Mouse (Mus musculus): ENCODE data around the gene Cgnl1. TPM values are rescaled to one million over a fixed set of nuclear protein-coding genes. Genes with fewer than 3 reads are reported as not detected.

The Cgnl1 gene
- polyA plus RNA-seq, 1 experiment, result 2.8 TPM

- DNase-seq, result no peak
- Histone ChIP-seq H3K36me3 (ENCODE audit: control insufficient read depth, insufficient read depth, low read length) (no peaks in the 10 kb centered on the region), H3K27me3 (ENCODE audit: control insufficient read depth, insufficient read depth, low read length) (no peaks in the 10 kb centered on the region), H3K4me1 (replicated peaks; ENCODE audit: control insufficient read depth, insufficient read depth, low read length) (no peaks in the 10 kb centered on the region), H3K27ac (ENCODE audit: control insufficient read depth, insufficient read depth, low read length) (no peak overlapping the region), H3K4me3 (ENCODE audit: control insufficient read depth, insufficient read depth, low read length) (no peak overlapping the region)
- TF ChIP-seq CTCF (IDR thresholded peaks at IDR 0.05; ENCODE audit: borderline replicate concordance, control insufficient read depth, extremely low read depth, insufficient read depth, low read length, poor library complexity) (no peak), POLR2A (IDR thresholded peaks at IDR 0.05; ENCODE audit: control insufficient read depth, extremely low read depth, insufficient read depth, low read length, poor library complexity) (no peak)
- WGBS, result 86% methylated on average over 8 of the region's 8 CpGs
Observed at GRCm38 (mm10) chr9:71686463-71686862, 84.9 kb downstream of the Cgnl1 start.

DNA sequence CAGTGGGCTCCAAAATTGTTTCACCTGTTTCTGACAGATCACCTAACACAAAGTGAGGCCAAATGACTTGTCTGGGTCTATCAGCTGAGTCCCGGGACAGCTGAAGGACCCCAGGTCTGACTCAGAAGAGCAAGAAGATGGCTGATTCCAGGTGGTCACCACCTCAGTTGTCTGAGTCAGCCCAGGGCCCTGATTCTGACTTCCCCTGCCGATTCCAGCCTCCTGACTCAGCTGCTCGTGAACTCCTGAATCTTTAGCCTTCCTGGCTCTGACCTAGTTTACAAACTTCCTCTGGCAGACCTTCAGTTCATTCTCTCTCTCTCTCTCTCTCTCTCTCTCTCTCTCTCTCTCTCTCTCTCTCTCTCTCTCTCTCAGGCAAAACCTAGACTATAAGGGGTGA lies 86.6 kb downstream of the Cgnl1 start:
- TF ChIP-seq CTCF (IDR thresholded peaks at IDR 0.05; ENCODE audit: borderline replicate concordance, control insufficient read depth, extremely low read depth, insufficient read depth, low read length, poor library complexity) (no peak), POLR2A (IDR thresholded peaks at IDR 0.05; ENCODE audit: control insufficient read depth, extremely low read depth, insufficient read depth, low read length, poor library complexity) (no peak)
- Histone ChIP-seq H3K36me3 (ENCODE audit: control insufficient read depth, insufficient read depth, low read length) (no peaks in the 10 kb centered on the region), H3K27ac (ENCODE audit: control insufficient read depth, insufficient read depth, low read length) (no peak overlapping the region), H3K4me3 (ENCODE audit: control insufficient read depth, insufficient read depth, low read length) (no peak overlapping the region), H3K4me1 (replicated peaks; ENCODE audit: control insufficient read depth, insufficient read depth, low read length) (no peaks in the 10 kb centered on the region), H3K27me3 (ENCODE audit: control insufficient read depth, insufficient read depth, low read length) (no peaks in the 10 kb centered on the region)
- no peak for DNase-seq
- WGBS, result 66% methylated on average over 3 of the region's 3 CpGs

DNA sequence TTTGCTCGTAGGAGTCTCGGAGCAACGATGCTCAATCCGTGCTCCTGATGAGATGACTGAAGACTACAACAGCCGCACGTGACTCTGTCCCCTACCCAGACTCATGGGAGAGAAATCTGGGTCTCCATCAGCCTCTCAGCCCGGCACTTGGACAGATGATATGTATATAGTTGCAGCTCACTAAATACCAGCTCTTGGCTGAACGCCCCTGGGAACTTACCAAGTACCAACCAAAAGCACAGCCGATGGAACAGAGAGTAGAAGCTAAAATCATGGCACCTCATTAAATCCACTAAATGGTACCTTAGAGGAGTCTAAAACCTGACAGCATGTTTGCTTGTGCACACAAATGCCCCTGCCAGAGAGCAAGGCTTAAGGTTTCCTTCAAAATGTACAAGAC lies 91.0 kb downstream of the Cgnl1 start:
- 95% methylated on average over 9 of the region's 9 CpGs for WGBS
- TF ChIP-seq CTCF (IDR thresholded peaks at IDR 0.05; ENCODE audit: borderline replicate concordance, control insufficient read depth, extremely low read depth, insufficient read depth, low read length, poor library complexity), result no peak
- Histone ChIP-seq H3K27ac (ENCODE audit: control insufficient read depth, insufficient read depth, low read length) (no peak overlapping the region), H3K36me3 (ENCODE audit: control insufficient read depth, insufficient read depth, low read length) (no peaks in the 10 kb centered on the region), H3K27me3 (ENCODE audit: control insufficient read depth, insufficient read depth, low read length) (no peaks in the 10 kb centered on the region), H3K4me3 (ENCODE audit: control insufficient read depth, insufficient read depth, low read length) (no peak overlapping the region), H3K4me1 (replicated peaks; ENCODE audit: control insufficient read depth, insufficient read depth, low read length) (no peaks in the 10 kb centered on the region)
- DNase-seq, result no peak

GRCm38 (mm10) chr9:71679103-71679815 lies 92.1 kb downstream of the Cgnl1 start:
- no peak for TF ChIP-seq CTCF (IDR thresholded peaks at IDR 0.05; ENCODE audit: borderline replicate concordance, control insufficient read depth, extremely low read depth, insufficient read depth, low read length, poor library complexity)
- TF ChIP-seq POLR2A (IDR thresholded peaks at IDR 0.05; ENCODE audit: control insufficient read depth, extremely low read depth, insufficient read depth, low read length, poor library complexity), result no peak
- no peak overlapping the region for H3K27ac ChIP-seq (ENCODE audit: control insufficient read depth, insufficient read depth, low read length)
- DNase-seq, result no peak
- H3K4me3 ChIP-seq (ENCODE audit: control insufficient read depth, insufficient read depth, low read length), result no peak overlapping the region
- no peaks in the 10 kb centered on the region for H3K27me3 ChIP-seq (ENCODE audit: control insufficient read depth, insufficient read depth, low read length)
- no peaks in the 10 kb centered on the region for H3K36me3 ChIP-seq (ENCODE audit: control insufficient read depth, insufficient read depth, low read length)
- H3K4me1 ChIP-seq (replicated peaks; ENCODE audit: control insufficient read depth, insufficient read depth, low read length), result no peaks in the 10 kb centered on the region
- WGBS, result 91% methylated on average over 11 of the region's 11 CpGs

DNA sequence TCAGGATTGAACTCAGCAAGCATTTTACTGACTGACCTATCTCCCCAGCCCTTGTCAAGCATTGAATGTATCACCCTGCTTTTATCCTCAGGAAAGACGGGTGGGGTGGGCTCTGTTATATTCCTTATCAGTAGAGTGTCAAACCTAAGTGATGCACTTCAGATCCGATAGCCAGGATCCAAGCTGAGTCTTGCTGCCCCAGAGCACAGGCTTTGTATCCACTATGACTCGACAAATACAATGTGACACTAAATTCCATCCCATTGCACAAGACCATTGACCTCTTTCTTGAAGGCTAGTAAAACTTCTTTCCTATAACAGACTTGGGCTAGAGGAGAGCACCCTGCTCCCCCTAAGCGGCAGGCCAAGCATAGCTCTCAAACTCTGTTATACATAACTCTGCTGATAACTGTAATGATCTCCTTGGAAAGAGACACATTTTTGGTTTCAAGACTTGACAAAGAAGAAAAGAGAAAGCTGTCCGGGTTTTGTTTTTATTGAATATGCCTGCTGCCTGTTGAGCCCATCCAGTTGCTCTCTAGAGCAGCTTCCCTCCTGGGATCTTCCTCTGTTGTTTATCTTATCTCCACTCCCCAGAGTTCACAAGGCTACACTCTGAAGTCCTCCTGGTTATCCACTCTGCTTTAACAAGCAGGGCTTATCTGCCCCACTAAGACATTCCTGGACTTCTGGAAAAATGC lies 94.3 kb downstream of the Cgnl1 start:
- no peak for DNase-seq
- H3K36me3 ChIP-seq (ENCODE audit: control insufficient read depth, insufficient read depth, low read length), result no peaks in the 10 kb centered on the region
- 94% methylated on average over 5 of the region's 5 CpGs for whole genome bisulfite sequencing
- TF ChIP-seq POLR2A (IDR thresholded peaks at IDR 0.05; ENCODE audit: control insufficient read depth, extremely low read depth, insufficient read depth, low read length, poor library complexity), result no peak
- TF ChIP-seq CTCF (IDR thresholded peaks at IDR 0.05; ENCODE audit: borderline replicate concordance, control insufficient read depth, extremely low read depth, insufficient read depth, low read length, poor library complexity), result no peak
- H3K27ac ChIP-seq (ENCODE audit: control insufficient read depth, insufficient read depth, low read length), result no peak overlapping the region
- H3K4me3 ChIP-seq (ENCODE audit: control insufficient read depth, insufficient read depth, low read length), result no peak overlapping the region
- no peaks in the 10 kb centered on the region for H3K4me1 ChIP-seq (replicated peaks; ENCODE audit: control insufficient read depth, insufficient read depth, low read length)
- no peaks in the 10 kb centered on the region for H3K27me3 ChIP-seq (ENCODE audit: control insufficient read depth, insufficient read depth, low read length)

GRCm38 (mm10) chr9:71675799-71676414 lies 95.5 kb downstream of the Cgnl1 start:
- H3K4me3 ChIP-seq (ENCODE audit: control insufficient read depth, insufficient read depth, low read length), result no peak overlapping the region
- H3K4me1 ChIP-seq (replicated peaks; ENCODE audit: control insufficient read depth, insufficient read depth, low read length), result no peaks in the 10 kb centered on the region
- no peaks in the 10 kb centered on the region for H3K27me3 ChIP-seq (ENCODE audit: control insufficient read depth, insufficient read depth, low read length)
- H3K27ac ChIP-seq (ENCODE audit: control insufficient read depth, insufficient read depth, low read length), result no peak overlapping the region
- no peak for DNase-seq
- H3K36me3 ChIP-seq (ENCODE audit: control insufficient read depth, insufficient read depth, low read length), result no peaks in the 10 kb centered on the region
- 94% methylated on average over 3 of the region's 3 CpGs for WGBS
- TF ChIP-seq POLR2A (IDR thresholded peaks at IDR 0.05; ENCODE audit: control insufficient read depth, extremely low read depth, insufficient read depth, low read length, poor library complexity), result no peak
- TF ChIP-seq CTCF (IDR thresholded peaks at IDR 0.05; ENCODE audit: borderline replicate concordance, control insufficient read depth, extremely low read depth, insufficient read depth, low read length, poor library complexity), result no peak

All from thymus, adult 2 months (tissue).